Mouse (Mus musculus): Measurements from ENCODE around the gene Lyst.

DNA sequence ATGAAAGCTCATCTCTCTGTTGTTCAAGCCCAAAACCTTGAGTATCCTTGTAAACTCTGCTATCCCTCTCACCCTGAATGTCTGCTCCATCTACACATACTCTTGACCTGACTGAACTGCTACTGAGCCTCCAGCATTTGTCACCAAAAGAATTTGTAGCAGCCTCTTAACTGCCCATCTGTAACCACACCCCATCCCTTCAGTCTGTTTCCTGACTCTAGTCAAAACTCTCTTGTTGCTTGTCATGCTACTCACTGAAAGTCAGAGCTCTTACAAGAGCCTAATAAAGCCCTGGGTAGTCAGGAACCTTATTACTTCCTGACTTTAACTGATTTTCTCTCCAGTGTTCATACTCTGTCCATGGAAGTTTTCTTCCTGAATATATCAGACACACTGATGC lies 133.6 kb downstream of the Lyst start:
- TF ChIP-seq CTCF (conservative IDR thresholded peaks at IDR 0.05; ENCODE audit: insufficient read depth, insufficient read length, low read depth, low read length) (no peak), POLR2A (IDR thresholded peaks at IDR 0.05; ENCODE audit: low read depth, low read length) (no peak)

All from kidney, adult 2 months (tissue).